Mouse (Mus musculus) ovary, adult 2 months (tissue): ENCODE data around the gene Zfp612. TPM values are rescaled to one million over a fixed set of nuclear protein-coding genes. Genes with fewer than 3 reads are reported as not detected.

Experiments
- polyA plus RNA-seq: library from polyadenylated mRNA; depleted of rRNA; stranded (reverse); fragments of >200 nt; gene quantifications from 2 replicates; pipeline ENCODE4 v1.2.3, GENCODE M21; 2012; rRNA removed

The Zfp612 gene
- polyA plus RNA-seq = 2.2 and 2.5 TPM in 2 replicates

DNA sequence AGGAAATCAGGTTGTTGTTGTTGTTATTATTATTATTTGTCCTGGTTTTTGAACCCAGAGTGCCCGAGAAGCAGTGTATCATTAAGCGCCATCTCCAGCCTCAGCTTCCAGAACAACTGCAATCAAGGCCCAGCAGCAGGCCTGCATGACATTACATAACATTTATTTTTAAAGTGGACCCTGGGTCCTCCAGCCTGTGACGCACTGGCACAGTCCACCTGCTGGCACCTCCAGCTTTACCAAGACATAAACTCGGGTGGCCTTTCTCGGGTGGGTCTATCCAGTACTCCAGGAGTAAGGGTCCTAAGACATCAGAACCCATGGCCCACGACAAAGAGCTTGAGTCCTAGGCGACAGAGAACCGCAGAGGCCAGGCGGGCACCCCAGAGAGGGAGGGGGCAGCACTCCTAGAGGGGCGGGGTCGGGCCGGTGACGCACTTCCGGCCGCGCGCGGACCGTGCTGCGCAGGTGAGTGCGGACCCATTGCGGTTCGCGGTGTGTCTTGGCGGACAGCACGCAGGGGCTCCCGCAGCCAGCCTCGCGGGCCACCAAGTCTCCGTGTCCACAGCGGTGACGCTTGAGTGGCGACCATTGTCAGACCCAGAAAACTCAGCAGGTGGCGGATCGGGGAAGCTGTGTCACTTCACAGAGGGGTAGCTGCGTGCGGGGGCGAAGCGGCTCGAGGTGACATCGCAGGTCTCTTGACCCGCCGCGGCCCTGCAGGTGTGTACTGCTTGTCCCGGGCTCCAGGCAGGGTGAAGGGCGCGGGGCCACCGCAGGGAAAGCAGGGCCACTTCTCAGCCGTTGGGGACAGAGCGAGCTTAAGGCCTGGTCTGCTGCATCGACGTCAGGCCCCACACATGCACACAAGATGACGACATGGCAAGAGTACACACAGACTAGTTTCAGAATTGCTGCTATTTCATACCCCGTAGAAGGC lies at the start of gene Zfp612:
Gene Zfp612 (plus strand): TSS at position 465 of the 940 bp plus-strand sequence.

DNA sequence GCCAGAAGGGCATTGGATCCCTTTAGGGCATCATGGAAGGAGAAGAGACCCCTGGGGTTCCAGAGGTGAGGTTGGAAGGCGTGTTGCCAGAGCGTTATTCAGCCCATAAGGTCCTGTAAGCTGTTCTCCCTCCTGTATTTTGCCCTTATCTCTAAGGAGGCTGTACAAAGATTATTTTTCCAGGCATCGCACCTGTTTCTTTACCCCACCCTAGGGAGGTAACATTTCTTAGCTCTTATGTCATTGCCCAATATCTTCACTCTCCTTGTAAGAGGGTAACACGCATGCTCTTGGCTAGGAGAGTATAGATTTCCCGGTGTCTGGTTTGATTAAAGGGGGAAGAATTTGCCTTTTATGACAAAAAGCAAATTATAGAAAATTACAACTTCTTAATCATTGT lies 39.9 kb upstream of the Zfp612 start, which contains the start of gene Chst4:
Gene Chst4 (minus strand): TSS at position 82 of the 400 bp plus-strand sequence.

DNA sequence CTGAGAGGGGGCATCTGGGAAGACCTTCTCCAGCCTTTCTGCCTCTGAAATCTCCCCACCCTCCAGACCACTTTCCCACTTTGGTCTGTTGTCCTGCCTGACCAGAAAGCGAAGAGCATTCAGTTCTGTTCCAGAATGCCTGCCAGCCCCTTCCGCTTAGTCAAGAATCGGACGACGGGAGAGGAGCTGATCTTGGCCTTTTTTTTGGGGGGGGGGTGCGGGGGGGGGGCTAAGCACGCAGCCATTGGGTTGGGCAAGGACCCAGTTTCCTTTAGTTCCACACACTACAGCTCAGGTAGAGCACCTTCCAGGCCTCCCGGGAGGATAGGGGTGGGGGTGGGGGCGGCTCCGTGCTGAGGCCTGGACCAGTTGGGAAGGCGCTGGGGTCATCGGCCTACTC lies 21.4 kb downstream of the Zfp612 start, which contains the start of gene Gm21964:
Gene Gm21964 (plus strand): TSS at position 301 of the 400 bp plus-strand sequence.

DNA sequence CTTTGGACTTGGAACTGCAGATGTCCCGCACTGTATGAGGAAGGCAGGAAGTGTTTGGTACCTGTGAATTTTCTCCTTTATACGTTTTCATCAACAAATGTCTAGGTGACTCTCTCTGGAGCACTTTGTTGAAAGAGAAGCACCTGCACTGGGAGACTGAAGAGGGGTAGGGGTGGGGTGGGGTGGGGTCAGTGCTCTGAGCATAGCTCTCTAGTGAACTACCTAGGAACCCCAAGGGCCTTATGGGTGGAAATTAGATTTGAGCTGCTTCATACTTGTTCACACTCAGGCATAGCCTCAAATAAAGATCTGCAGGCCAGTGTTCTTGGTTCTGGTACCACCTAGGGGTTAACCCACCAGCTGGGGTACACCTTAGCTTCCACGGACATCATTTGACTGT lies 23.1 kb downstream of the Zfp612 start, which contains the start of gene Gm17720:
Gene Gm17720 (minus strand): TSS at position 101 of the 400 bp plus-strand sequence.

Other genes starting within 250 kb of the Zfp612 start
- 9.4 and 10.6 TPM in 2 replicates for gene Phlpp2, start 211.2 kb upstream of the Zfp612 start, polyA plus RNA-seq
- gene Marveld3, start 117.5 kb upstream of the Zfp612 start, polyA plus RNA-seq = 2.6 and 5.7 TPM in 2 replicates
- 0.35 and 0.81 TPM in 2 replicates for gene Tat, start 89.3 kb upstream of the Zfp612 start, polyA plus RNA-seq
- 6.6 and 13.2 TPM in 2 replicates for gene Chst4, start 40.0 kb upstream of the Zfp612 start, polyA plus RNA-seq
- gene Gm21964, start 21.5 kb downstream of the Zfp612 start, polyA plus RNA-seq = not detected in 2 replicates
- not detected in 2 replicates for gene Gm17720, start 23.0 kb downstream of the Zfp612 start, polyA plus RNA-seq
- gene Calb2, start 88.5 kb downstream of the Zfp612 start, polyA plus RNA-seq = 0.13 and 0.28 TPM in 2 replicates
- 6.1 and 6.8 TPM in 2 replicates for gene Cmtr2, start 135.9 kb downstream of the Zfp612 start, polyA plus RNA-seq
- gene Hydin, start 187.2 kb downstream of the Zfp612 start, polyA plus RNA-seq = 1.9 and 2.7 TPM in 2 replicates